Mouse (Mus musculus) adrenal gland, postnatal 36 days (tissue): Measurements from ENCODE around the gene Mfsd4b1. TPM values are rescaled to one million over a fixed set of nuclear protein-coding genes. Genes with fewer than 3 reads are reported as not detected.
"Not testable (repeated sequence)": the region's sequence is repeated elsewhere in the genome, so short reads cannot be mapped to it uniquely, and the experiment has no call there.

Experiments used
- DNase-seq, 2 experiments: peaks; one replicate each; pipeline ENCODE4 v3.0.0; 2021; ENCODE audit warnings: mixed read lengths in 1 of 2
- total RNA-seq, 2 experiments: library from RNA; stranded (reverse); gene quantifications; 2 replicates each; pipeline ENCODE4 v1.2.3; 2021

The Mfsd4b1 gene
- total RNA-seq, 2 experiments from 2014 or later, result 2.7 to 4.4 TPM

DNA sequence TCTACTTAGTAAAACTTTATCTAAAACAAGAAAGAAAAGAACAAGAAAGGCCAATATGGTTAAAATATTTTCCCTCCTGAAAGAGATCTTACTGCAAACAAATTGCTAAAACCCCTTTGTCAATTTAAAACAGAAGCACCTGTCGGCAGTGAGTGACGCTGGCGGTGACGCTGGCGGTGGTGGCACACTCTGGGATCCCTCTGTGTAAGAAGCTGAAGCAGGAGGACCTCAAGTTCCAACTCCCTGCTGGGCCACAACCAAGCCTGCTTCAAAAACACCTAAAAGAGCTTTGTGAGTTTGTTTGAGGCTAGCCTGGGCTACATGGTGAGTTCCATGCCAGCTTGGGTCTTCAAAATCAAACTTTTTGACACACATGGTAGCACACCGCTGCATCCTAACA lies 9.9 kb upstream of the Mfsd4b1 start:
- DNase-seq, result no peak

GRCm38 (mm10) chr10:40032897-40033296 lies 7.8 kb upstream of the Mfsd4b1 start:
- DNase-seq, result no peak

DNA sequence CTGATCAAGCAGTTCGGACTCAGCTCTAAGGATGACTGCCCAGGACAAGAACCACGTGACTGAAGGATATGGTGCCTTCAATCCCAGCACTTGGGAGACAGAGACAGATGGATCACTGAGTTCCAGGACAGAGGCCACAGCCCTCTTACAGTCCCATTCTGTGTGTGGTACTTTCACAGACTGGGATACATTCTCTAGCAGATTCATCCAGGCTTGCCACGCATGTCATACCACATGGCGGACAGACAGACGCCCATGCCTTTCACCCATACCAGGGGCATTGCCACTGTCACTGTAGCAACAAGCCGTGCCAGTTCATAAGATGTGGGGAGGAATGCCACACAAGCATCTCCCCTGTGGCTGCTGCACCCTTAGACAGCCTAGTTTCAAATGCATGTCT lies 5.6 kb upstream of the Mfsd4b1 start:
- no peak for DNase-seq

DNA sequence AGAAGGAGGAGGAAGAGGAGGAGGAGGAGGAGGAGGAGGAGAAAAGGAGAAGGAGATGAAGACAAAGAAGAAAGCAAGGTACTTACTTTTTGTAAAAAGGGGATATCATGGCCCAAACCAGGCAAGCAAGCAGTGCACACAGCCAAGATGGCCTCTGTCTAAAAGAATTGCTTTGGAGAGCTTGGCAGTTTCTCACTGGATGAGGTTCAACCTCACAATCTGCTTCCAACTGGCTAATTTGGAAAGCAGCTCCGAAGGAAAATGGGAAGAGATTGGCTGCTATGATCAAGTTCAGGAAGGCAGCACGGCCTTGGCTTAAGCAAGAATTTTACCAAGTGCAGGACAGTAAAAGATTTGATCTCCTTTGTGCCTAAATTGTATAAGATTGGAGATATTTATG lies 4.5 kb upstream of the Mfsd4b1 start:
- no peak for DNase-seq

DNA sequence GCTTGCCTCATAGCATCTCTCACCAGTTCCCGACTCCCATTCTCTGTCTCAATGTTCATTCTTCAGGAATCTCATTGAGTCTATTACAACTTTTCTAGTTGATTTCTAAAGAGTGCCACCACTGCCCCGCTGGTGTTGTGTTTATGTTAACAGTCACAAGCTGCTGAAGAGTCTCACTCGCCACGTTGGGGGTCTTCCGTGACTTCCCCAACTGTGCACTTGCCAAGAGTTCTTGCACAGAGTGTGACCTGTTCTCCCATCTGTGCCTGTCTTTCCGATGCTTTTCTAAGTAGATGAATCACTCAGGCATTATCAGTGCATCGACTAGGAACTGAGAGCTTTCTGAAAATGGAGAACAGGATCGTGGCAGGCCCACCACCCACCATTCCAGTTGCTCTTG lies 3.0 kb upstream of the Mfsd4b1 start:
- DNase-seq, result no peak

- no peak for DNase-seq
These were observed 1.5 kb upstream of the Mfsd4b1 start for GRCm38 (mm10) chr10:40026546-40026945.

GRCm38 (mm10) chr10:40025560-40025959 lies 492 bp upstream of the Mfsd4b1 start:
- no peak for DNase-seq

DNA sequence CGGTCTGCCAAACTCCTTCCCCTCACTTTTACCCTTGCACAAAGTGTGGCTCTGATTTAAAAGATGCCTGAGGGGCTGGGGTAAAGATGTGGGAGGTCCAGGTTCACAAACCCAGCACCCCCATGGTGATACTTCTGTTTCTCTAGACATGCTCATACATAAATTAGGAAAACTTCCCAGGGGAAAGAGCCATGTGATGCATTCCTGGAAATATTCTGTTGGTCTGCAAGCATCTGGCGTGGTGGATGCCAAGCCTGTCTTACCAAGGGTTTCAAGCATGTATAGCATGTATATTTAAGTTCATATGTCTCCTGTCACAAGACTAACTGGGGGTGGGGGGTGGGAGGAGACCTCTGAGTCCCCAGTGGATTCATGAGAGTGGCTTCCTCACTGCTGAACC lies 4.7 kb downstream of the Mfsd4b1 start:
- DNase-seq, result no peak

DNA sequence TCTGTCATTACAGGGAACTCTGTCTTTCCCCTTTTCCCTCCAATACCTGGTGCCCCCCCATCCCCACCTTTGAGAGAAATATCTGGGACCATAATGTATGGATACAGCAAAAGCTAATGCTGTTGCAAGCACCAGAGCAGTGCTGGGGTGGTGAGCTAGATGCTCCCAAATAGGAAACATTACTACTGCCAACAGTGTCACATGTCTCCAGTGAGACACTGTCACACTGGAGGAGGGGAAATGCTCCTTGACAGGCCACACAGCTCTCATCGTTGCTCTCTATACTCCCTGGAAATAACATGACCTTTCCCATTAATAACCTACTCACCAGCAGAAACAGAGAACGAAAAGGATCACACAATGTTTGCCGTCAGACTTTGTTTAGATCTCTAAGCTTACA lies 5.6 kb downstream of the Mfsd4b1 start:
- no peak for DNase-seq

DNA sequence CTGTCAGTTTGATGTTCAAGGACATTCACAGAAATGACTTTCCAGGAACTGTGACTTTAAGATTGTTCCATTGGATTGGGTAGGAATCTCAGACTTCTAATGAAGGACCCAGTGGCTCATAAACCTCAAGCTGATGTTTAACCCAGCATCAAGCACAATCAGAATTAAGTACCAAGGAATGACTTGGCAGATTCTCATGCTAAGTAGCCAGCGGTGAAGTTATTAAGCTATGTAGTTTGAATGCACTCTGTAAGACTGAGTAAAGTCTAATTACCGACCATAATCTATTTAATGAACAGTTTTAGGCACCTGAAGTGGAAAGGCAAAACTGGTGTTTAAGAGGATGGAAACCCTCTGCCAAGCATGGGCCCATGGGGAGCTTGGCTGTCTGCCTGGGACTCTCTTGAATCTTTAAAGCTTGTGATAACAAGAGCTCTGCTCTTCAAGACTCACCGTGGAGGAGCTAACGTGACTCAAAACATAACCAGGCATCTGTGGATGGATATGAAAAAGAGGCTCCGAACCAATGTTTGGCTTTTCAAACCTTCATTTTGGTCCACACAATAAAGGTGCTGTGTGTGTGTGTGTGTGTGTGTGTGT lies 6.7 kb downstream of the Mfsd4b1 start:
- no peak for DNase-seq

- DNase-seq, result no peak
These were observed 15.5 kb downstream of the Mfsd4b1 start for GRCm38 (mm10) chr10:40009591-40009990.

DNA sequence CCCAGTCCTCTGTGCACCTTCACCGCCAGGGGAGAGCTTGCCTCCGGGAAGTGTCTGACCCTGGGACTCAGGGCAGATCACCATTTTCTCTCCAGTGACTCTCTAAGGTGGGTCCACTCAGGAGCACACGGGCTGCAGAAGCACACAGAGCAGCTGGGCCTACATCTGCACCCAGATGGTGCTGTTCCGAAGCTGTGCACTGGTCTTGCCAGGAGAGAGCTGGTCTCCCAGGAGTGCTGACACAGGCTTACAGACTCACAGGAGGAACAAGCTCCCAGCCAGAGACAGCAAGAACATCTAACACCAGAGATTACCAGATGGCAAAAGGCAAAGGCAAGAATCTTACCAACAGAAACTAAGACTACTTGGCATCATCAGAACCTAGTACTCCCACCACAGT lies 16.2 kb downstream of the Mfsd4b1 start:
- DNase-seq, result not testable (repeated sequence)

DNA sequence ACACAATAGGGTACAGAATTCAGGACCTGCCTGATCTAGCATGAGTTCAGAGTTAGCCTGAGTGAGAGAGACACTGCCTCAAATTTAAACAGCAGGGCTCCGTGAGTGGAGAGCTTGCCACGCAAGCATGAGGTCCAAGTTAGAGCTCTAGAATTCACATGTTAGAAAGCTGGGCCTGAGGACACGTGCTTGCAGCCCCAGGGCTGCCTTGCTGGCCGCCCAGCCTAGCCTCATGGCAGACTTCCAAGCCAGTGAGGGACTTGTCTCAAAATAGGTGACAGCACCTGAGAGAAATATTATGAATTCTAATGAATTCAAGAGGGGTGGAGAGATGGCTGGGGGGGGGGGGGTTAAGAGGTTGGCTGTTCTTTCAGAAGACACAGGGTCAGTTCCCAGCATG lies 17.1 kb downstream of the Mfsd4b1 start:
- DNase-seq, result no peak

DNA sequence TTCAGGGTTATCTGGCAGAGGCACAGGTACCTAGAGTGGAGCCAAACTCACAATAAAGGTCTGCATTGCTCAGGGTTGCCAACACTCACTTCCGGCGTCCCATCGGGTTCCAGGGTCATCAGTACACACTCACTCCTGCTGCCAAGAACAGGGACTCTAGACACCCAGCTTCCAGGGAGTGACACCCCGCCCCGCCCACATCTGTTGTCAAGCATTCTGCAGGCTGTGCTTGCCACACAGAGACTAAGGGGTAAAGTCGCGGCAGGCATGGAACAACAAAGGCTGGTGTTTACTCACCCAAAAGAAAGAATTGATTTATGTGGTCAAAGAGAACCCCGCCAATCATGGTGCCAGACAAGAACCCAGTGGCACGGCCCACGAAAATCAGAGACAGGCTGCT lies 18.1 kb downstream of the Mfsd4b1 start:
- DNase-seq, result peak in 1 of 2 experiments; percentile 18

DNA sequence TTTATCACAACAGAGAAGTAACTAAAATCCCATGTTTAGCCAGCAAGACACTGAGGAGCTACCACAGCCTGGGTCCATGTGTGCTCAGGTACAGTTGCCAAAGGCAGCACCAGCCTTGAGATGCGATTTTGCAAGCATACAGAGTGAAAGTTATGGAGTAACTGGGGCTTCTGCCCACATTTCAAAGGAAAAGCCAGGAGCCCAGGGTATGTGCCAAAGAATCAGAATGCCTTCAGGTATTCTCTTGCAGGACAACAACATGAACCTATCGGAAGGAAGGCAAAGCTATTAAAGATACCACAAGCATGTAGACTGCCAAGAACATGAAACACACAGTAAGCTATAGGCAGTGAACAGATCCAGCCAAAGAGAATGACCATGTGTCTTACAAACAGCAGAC lies 24.3 kb downstream of the Mfsd4b1 start:
- DNase-seq, result no peak

DNA sequence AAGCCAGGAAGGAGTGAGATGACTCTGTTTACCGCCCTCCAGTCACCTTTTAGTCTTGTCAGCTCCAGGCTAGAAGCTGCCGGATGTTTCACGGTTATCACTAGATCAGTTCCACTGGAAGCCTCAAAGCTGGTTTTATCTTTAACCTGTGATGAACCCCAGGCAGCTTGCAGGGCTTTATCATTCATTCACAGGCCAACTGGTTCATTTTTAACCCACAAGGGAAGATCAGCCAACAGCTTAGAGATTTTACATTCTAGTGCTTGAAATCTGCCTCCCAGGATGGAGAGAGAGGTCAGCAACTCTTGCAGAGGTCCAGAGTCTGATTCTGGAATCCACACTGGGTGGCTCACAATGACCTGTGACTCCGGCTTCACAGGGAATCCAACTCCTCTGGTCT lies 33.9 kb downstream of the Mfsd4b1 start:
- DNase-seq, result no peak

DNA sequence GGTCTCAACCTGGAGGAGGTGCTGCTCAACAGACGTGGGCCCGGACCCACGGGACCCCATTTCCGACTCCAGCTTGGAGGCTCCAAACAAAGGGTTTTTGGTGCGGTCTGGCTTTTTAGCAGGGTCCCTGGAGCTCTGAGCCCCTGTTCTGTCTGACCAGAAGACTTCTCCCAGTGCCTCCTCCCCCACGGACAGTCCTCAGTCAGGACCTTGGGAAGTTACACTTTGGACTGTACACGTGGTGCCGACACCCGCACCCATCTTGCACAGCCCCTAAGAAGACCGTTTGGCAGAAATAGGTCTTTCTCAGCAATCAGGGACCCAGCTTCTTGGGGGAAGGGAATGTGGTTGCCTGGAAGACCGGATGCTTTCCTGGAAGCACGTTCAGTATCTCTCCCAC lies 38.6 kb downstream of the Mfsd4b1 start, which contains the start of gene Mfsd4b5:
Gene Mfsd4b5 (minus strand): TSS at position 181 of the 400 bp plus-strand sequence.
- DNase-seq, result no peak

- no peak for DNase-seq
These were observed 42.5 kb downstream of the Mfsd4b1 start for GRCm38 (mm10) chr10:39982604-39983003.

DNA sequence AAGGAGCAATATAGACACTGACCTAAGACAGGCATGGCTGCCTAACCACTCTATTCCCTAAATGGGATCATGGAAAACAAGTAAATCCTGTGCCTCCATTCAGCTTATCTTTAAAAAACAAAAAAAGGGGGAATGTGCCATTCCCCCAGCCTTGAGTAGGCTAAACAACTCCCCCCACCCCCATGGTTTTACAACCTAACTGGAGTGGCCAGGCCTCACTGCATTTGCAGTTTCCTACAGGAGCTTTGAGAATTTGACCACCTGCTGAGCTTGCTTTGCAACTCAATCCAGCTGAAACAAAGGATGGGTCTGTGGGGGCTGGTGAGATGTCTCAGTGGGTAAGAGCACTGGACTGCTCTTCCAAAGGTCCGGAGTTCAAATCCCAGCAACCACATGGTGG lies 46.8 kb downstream of the Mfsd4b1 start:
- DNase-seq, result no peak

DNA sequence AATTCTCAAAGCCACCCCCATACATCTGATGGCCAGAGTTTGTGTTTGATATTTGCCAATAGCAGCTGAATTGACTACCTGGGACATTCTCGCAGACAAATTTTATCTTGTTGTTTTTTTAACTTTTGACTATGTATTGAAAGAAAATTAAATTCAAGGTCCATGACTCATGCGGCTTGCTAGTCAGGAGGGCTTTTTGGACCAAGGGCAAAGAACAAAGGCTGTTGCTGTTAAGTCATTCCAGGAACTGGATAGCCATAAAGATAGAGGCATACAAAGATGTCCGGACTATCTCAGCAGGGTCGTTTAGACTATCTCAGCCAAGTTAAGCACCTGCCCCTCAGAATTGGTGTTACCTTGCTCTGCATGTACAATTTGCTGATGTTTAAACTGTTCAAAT lies 47.7 kb downstream of the Mfsd4b1 start:
- DNase-seq, result no peak

- no peak for DNase-seq
These were observed 49.3 kb downstream of the Mfsd4b1 start for GRCm38 (mm10) chr10:39975771-39976170.

GRCm38 (mm10) chr10:39974982-39975381 lies 50.1 kb downstream of the Mfsd4b1 start:
- DNase-seq, result no peak

GRCm38 (mm10) chr10:39967512-39967911 lies 57.6 kb downstream of the Mfsd4b1 start:
- peak in 1 of 2 experiments; percentile 7 for DNase-seq

GRCm38 (mm10) chr10:39961906-39962305 lies 63.2 kb downstream of the Mfsd4b1 start:
- no peak for DNase-seq

- no peak for DNase-seq
These were observed 64.6 kb downstream of the Mfsd4b1 start for GRCm38 (mm10) chr10:39960441-39960822.
